Mouse (Mus musculus): ENCODE data around the gene Ppp1r12b. TPM values are rescaled to one million over a fixed set of nuclear protein-coding genes. Genes with fewer than 3 reads are reported as not detected.
A peak's percentile ranks its signal among the peaks of the same experiment; 100 is the strongest.

Ppp1r12b gene
- 6.7 and 7.2 TPM in 2 replicates for polyA plus RNA-seq (2016; fragmentation: Nextera tagmentation; extraction: Ambion mirVana)

GRCm38 (mm10) chr1:134955637-134956176 is at the start of gene Ppp1r12b:
TSS of gene Ppp1r12b (minus strand) at chr1:134955942.
- Histone ChIP-seq H3K4me3 (peak within 1 kb of the TSS; percentile 84), H3K27me3 (ENCODE audit: insufficient read depth, poor library complexity, severe bottlenecking) (no peaks in the 10 kb centered on the region), H3K9me3 (no peaks in the 10 kb centered on the region), H3K4me1 (replicated peaks) (peaks cover 18% of the 10 kb centered on the region), H3K36me3 (no peaks in the 10 kb centered on the region), H3K27ac (peak within 1 kb of the TSS; percentile 94)
- peak; percentile 95 for DNase-seq (ENCODE audit: low spot score)
- under 1% methylated on average over 39 of the region's 39 CpGs for WGBS

DNA sequence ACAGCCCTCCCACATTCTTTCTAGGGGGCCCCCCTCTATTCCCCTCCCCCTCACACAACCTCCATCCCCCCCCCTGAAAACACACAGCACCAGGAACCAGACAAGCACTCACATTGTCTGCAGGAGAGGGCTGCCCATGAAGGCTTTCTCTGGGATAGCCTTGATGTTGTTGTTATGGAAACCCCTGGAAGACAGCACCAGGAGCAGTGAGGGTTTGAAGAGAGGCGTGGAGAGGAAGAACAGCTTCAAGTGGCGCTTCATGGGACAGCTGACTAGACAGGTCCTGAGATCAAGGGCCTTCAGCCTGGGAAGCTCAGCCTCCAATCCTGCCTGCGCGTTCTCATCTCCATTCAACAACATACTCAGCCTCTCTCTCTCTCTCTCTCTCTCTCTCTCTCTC is 47.6 kb upstream of the Ppp1r12b start:
- Histone ChIP-seq H3K4me3 (no peak overlapping the region), H3K9me3 (no peaks in the 10 kb centered on the region), H3K36me3 (no peaks in the 10 kb centered on the region), H3K27ac (no peak overlapping the region; the same call in 1 of the 2 replicates), H3K27me3 (ENCODE audit: insufficient read depth, poor library complexity, severe bottlenecking) (peaks cover 13% of the 10 kb centered on the region), H3K4me1 (replicated peaks) (peaks cover 10% of the 10 kb centered on the region)
- WGBS, result 45% methylated on average over 4 of the region's 4 CpGs
- DNase-seq (ENCODE audit: low spot score), result no peak

GRCm38 (mm10) chr1:135000527-135000926 is 44.8 kb upstream of the Ppp1r12b start:
- H3K27me3 ChIP-seq (ENCODE audit: insufficient read depth, poor library complexity, severe bottlenecking), result peaks cover 8% of the 10 kb centered on the region
- no peaks in the 10 kb centered on the region for H3K36me3 ChIP-seq
- WGBS, result 79% methylated on average over 9 of the region's 9 CpGs
- H3K9me3 ChIP-seq, result no peaks in the 10 kb centered on the region
- H3K27ac ChIP-seq, result no peak overlapping the region
- no peak overlapping the region for H3K4me3 ChIP-seq
- DNase-seq (ENCODE audit: low spot score), result no peak
- H3K4me1 ChIP-seq (replicated peaks), result peaks cover 16% of the 10 kb centered on the region

DNA sequence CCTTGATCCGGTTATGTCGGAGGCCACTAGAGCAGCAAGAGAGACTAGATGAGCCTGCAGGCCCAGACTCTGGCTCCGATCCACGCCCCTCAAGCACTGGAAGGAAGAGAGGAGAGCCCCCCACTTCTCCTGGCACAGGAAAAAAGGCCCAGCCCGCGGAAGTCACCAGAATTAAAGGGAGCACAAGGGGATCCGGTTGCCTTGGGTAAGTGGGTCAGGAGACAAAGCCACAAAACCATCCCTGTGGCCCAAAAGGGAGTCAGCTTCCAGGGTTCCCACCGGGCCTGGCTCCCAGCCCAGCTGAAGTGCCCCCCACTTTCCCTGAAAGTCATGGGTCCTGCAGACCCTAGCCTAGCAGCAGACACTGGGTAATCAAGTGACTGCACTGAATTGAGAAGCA is 42.5 kb upstream of the Ppp1r12b start:
- Histone ChIP-seq H3K9me3 (no peaks in the 10 kb centered on the region), H3K4me3 (no peak overlapping the region), H3K27me3 (ENCODE audit: insufficient read depth, poor library complexity, severe bottlenecking) (peaks cover 19% of the 10 kb centered on the region), H3K27ac (no peak overlapping the region), H3K4me1 (replicated peaks) (peaks cover 14% of the 10 kb centered on the region), H3K36me3 (no peaks in the 10 kb centered on the region)
- WGBS, result 88% methylated on average over 8 of the region's 8 CpGs
- no peak for DNase-seq (ENCODE audit: low spot score)

- H3K27ac ChIP-seq, result no peak overlapping the region
- no peaks in the 10 kb centered on the region for H3K9me3 ChIP-seq
- DNase-seq (ENCODE audit: low spot score), result no peak
- H3K4me3 ChIP-seq, result no peak overlapping the region
- 80% methylated on average over 5 of the region's 5 CpGs for WGBS
- no peaks in the 10 kb centered on the region for H3K36me3 ChIP-seq
- peaks cover 19% of the 10 kb centered on the region for H3K27me3 ChIP-seq (ENCODE audit: insufficient read depth, poor library complexity, severe bottlenecking)
- peaks cover 9% of the 10 kb centered on the region; the same call in 1 of the 2 replicates for H3K4me1 ChIP-seq (replicated peaks)
Observed at GRCm38 (mm10) chr1:134997568-134997967, 41.8 kb upstream of the Ppp1r12b start.

DNA sequence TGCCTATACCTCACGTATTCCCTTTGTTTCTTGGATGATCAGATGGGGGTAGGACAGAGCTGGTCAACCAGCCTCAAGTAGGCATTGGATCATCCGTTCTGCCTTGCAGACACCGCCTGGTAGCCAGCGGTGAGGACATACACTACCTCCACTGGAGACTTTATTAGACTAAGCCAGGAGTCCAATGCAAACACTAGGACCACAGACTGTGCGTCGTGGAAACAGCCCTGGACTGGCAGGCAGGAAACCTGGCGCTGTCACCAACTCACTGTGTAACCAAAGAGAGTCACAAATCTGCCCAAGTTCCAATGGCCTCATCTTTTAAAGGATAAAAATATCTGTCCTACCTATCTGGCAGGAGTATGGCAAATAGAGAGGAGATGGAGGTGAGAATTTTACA is 40.7 kb upstream of the Ppp1r12b start:
- Histone ChIP-seq H3K4me1 (replicated peaks) (peaks cover 18% of the 10 kb centered on the region), H3K27me3 (ENCODE audit: insufficient read depth, poor library complexity, severe bottlenecking) (peaks cover 28% of the 10 kb centered on the region), H3K36me3 (no peaks in the 10 kb centered on the region), H3K9me3 (no peaks in the 10 kb centered on the region), H3K27ac (no peak overlapping the region), H3K4me3 (no peak overlapping the region)
- DNase-seq (ENCODE audit: low spot score), result no peak
- 86% methylated on average over 7 of the region's 7 CpGs for whole genome bisulfite sequencing

DNA sequence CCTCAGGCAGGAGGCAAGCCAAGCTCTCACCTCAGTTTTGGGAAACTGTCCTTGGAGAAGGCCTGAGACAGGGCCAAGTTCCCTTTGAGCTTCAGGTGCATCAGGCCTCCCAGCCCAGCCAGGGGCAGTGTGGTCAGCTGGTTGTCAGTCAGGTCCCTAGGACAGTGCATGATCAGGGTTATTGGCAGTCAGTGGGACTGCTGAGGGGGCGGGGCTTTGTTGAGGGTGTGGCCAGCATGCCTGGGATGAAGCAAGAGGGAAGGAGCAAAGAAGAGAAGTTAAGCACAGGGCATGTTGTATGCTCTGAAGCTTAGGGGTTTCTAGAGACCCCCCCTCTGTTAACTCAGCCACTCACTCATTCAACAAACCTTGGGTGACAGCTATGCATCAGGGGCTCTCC is 40.2 kb upstream of the Ppp1r12b start:
- Histone ChIP-seq H3K4me1 (replicated peaks) (peaks cover 18% of the 10 kb centered on the region), H3K9me3 (no peaks in the 10 kb centered on the region), H3K36me3 (no peaks in the 10 kb centered on the region), H3K27me3 (ENCODE audit: insufficient read depth, poor library complexity, severe bottlenecking) (peaks cover 32% of the 10 kb centered on the region), H3K4me3 (no peak overlapping the region), H3K27ac (no peak overlapping the region)
- 13% methylated on average over 1 of the region's 1 CpGs for WGBS
- no peak for DNase-seq (ENCODE audit: low spot score)

- 64% methylated on average over 4 of the region's 4 CpGs for WGBS
- no peak for DNase-seq (ENCODE audit: low spot score)
- H3K27ac ChIP-seq, result no peak overlapping the region
Observed at GRCm38 (mm10) chr1:134995437-134995836, 39.7 kb upstream of the Ppp1r12b start.

DNA sequence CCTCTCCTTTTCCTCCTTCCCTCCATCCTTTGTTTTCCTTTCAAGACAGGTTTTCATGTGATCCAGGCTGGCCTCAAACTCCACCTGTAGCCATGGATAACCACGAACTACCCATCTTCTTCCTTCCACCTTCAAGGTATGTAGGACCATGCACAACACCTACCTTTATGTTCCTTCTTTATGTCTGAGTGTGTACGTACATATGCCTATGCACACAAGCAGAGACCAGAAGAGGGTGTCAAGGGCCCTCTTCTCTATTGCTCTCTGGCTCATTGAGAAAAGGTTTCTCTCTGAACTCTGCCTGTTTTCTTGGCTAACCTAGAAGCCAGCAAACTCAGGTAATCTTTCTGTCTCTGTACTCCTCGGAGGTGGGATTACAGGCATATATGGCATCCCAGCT is 39.0 kb upstream of the Ppp1r12b start:
- no peak overlapping the region for H3K27ac ChIP-seq
- H3K27me3 ChIP-seq (ENCODE audit: insufficient read depth, poor library complexity, severe bottlenecking), result peaks cover 43% of the 10 kb centered on the region
- peaks cover 18% of the 10 kb centered on the region for H3K4me1 ChIP-seq (replicated peaks)
- H3K4me3 ChIP-seq, result no peak overlapping the region
- DNase-seq (ENCODE audit: low spot score), result no peak
- no peaks in the 10 kb centered on the region for H3K36me3 ChIP-seq
- no peaks in the 10 kb centered on the region for H3K9me3 ChIP-seq
- 82% methylated on average over 3 of the region's 3 CpGs for WGBS

More at GRCm38 (mm10) chr1:134995437-134995836, 39.7 kb upstream of the Ppp1r12b start:
- Histone ChIP-seq H3K36me3 (no peaks in the 10 kb centered on the region), H3K9me3 (no peaks in the 10 kb centered on the region), H3K4me3 (no peak overlapping the region), H3K27me3 (ENCODE audit: insufficient read depth, poor library complexity, severe bottlenecking) (peaks cover 37% of the 10 kb centered on the region), H3K4me1 (replicated peaks) (peaks cover 18% of the 10 kb centered on the region)

GRCm38 (mm10) chr1:134992046-134992645 is 36.4 kb upstream of the Ppp1r12b start:
- H3K27me3 ChIP-seq (ENCODE audit: insufficient read depth, poor library complexity, severe bottlenecking), result peaks cover 62% of the 10 kb centered on the region

GRCm38 (mm10) chr1:134989372-134989771 is 33.6 kb upstream of the Ppp1r12b start:
- no peaks in the 10 kb centered on the region for H3K9me3 ChIP-seq
- peaks cover 20% of the 10 kb centered on the region for H3K4me1 ChIP-seq (replicated peaks)
- 9% methylated on average over 7 of the region's 7 CpGs for WGBS
- H3K36me3 ChIP-seq, result no peaks in the 10 kb centered on the region
- H3K27me3 ChIP-seq (ENCODE audit: insufficient read depth, poor library complexity, severe bottlenecking), result peaks cover 66% of the 10 kb centered on the region
- no peak overlapping the region for H3K4me3 ChIP-seq
- peak; percentile 80 for DNase-seq (ENCODE audit: low spot score)
- H3K27ac ChIP-seq, result no peak overlapping the region

More at GRCm38 (mm10) chr1:134992046-134992645, 36.4 kb upstream of the Ppp1r12b start:
- peaks cover 27% of the 10 kb centered on the region for H3K4me1 ChIP-seq (replicated peaks)
- DNase-seq (ENCODE audit: low spot score), result no peak
- no peak overlapping the region for H3K4me3 ChIP-seq
- H3K9me3 ChIP-seq, result no peaks in the 10 kb centered on the region
- H3K36me3 ChIP-seq, result no peaks in the 10 kb centered on the region
- H3K27ac ChIP-seq, result no peak overlapping the region; the same call in 1 of the 2 replicates
- 43% methylated on average over 8 of the region's 8 CpGs for WGBS

- no peaks in the 10 kb centered on the region for H3K36me3 ChIP-seq
- WGBS, result 10% methylated on average over 14 of the region's 14 CpGs
- peaks cover 20% of the 10 kb centered on the region for H3K4me1 ChIP-seq (replicated peaks)
- H3K27me3 ChIP-seq (ENCODE audit: insufficient read depth, poor library complexity, severe bottlenecking), result peaks cover 60% of the 10 kb centered on the region
- DNase-seq (ENCODE audit: low spot score), result no peak
- H3K9me3 ChIP-seq, result no peaks in the 10 kb centered on the region
- peak overlapping the region; percentile 55 for H3K4me3 ChIP-seq
- H3K27ac ChIP-seq, result peak overlapping the region; percentile 77
Observed at GRCm38 (mm10) chr1:134987962-134988341, 32.2 kb upstream of the Ppp1r12b start.

DNA sequence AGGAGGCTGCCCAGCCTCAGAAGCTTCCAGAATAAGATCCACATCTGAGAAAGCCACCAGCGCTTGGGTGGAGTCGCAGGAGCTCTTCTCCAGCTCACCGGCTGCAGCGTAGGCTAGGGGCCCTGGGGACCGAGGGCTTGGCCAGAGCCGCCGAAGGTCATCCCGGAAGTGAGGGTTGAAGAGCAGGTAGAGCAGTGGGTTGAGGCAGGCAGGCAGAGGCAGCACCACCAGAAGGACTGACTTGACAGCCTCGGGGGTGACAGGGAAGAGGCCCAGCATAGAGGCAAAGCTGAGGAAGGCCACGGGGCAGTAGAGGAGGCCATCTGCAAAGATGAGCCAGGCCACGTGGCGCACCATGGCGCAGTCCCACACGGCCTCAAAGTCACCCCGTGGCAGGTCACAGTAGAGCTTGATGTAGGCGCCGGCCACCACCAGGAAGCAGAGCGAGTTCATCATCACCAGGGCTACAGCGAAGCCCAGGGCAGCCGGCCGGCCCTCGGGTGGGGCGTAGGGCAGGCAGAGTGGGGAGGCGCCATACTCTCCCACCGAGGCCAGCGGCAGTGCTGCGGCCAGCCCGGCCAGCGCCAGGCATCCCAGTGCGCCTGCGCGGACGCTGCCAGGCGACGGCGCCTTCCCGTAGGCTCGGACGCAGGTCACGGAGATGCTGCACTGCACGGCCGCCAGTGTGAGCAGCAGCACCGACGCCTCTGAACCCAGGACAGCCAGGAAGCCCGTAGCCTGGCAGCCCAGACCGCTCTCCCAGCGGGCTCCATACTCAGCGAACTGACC is 31.6 kb upstream of the Ppp1r12b start:
- WGBS, result 30% methylated on average over 48 of the region's 48 CpGs

More for the DNA sequence above, 31.6 kb upstream of the Ppp1r12b start:
- no peaks in the 10 kb centered on the region for H3K36me3 ChIP-seq
- peak overlapping the region; percentile 77 for H3K27ac ChIP-seq
- peak overlapping the region; percentile 55 for H3K4me3 ChIP-seq
- no peaks in the 10 kb centered on the region for H3K9me3 ChIP-seq
- peak; percentile 81 for DNase-seq (ENCODE audit: low spot score)
- H3K27me3 ChIP-seq (ENCODE audit: insufficient read depth, poor library complexity, severe bottlenecking), result peaks cover 59% of the 10 kb centered on the region
- H3K4me1 ChIP-seq (replicated peaks), result peaks cover 19% of the 10 kb centered on the region
